Mouse (Mus musculus) embryonic fibroblast, embryonic 13.5 days (primary cell): ENCODE results near the gene Mospd3. TPM values are rescaled to one million over a fixed set of nuclear protein-coding genes. Genes with fewer than 3 reads are reported as not detected.

Experiments used
- H3K27ac ChIP-seq: 2 replicates; pipeline ENCODE4 v1.5.1; 2012; ENCODE audit warnings: low read length, control low read depth, inconsistent platforms; ENCODE audit not compliant: insufficient read depth
- H3K4me1 ChIP-seq: 2 replicates; pipeline ENCODE4 v1.6.1; 2011; ENCODE audit warnings: low read length; ENCODE audit not compliant: control insufficient read depth, insufficient read depth
- H3K4me3 ChIP-seq: 2 replicates; pipeline ENCODE4 v1.5.1; 2011; ENCODE audit warnings: mild to moderate bottlenecking, control low read depth, low read length; ENCODE audit not compliant: insufficient read depth
- CTCF ChIP-seq: IDR thresholded peaks from 2 replicates; pipeline ENCODE4 v1.5.1; 2011; ENCODE audit warnings: mild to moderate bottlenecking, control low read depth, low read length, moderate library complexity, borderline replicate concordance; ENCODE audit not compliant: insufficient read depth
- POLR2A ChIP-seq: IDR thresholded peaks from 2 replicates; pipeline ENCODE4 v1.6.1; 2011; ENCODE audit warnings: low read depth, mild to moderate bottlenecking, control low read depth, low read length, moderate library complexity
- polyA plus RNA-seq: library from polyadenylated mRNA; stranded (reverse); fragments of >200 nt; gene quantifications from 2 replicates; pipeline ENCODE4 v1.2.4, GENCODE M21; 2011; ENCODE audit warnings: low read depth; ENCODE audit not compliant: missing spikeins, insufficient read length

Mospd3 gene
- polyA plus RNA-seq, 1 experiment: 41.3 TPM

GRCm38 (mm10) chr5:137584976-137585375 is 15.9 kb downstream of the Mospd3 start:
- TF ChIP-seq POLR2A (no peak), CTCF (0 out of 2 replicates have a peak, but pooled peaks have one; percentile 6)
- no peak overlapping the region for H3K27ac ChIP-seq
- H3K4me1 ChIP-seq: no peaks in the 10 kb centered on the region
- no peak overlapping the region for H3K4me3 ChIP-seq

- H3K4me3 ChIP-seq: no peak overlapping the region
- no peaks in the 10 kb centered on the region for H3K4me1 ChIP-seq
- TF ChIP-seq POLR2A (peak; percentile 37), CTCF (no peak)
- H3K27ac ChIP-seq: no peak overlapping the region
Observed at GRCm38 (mm10) chr5:137583670-137584169, 17.1 kb downstream of the Mospd3 start.

- Histone ChIP-seq H3K4me1 (no peaks in the 10 kb centered on the region), H3K27ac (no peak overlapping the region), H3K4me3 (no peak overlapping the region)
- no peak for TF ChIP-seq POLR2A
- no peak for TF ChIP-seq CTCF
Observed at GRCm38 (mm10) chr5:137582702-137583101, 18.2 kb downstream of the Mospd3 start.

- no peak for TF ChIP-seq POLR2A
- TF ChIP-seq CTCF: no peak
- no peaks in the 10 kb centered on the region for H3K4me1 ChIP-seq
- H3K4me3 ChIP-seq: no peak overlapping the region
- no peak overlapping the region for H3K27ac ChIP-seq
Observed at GRCm38 (mm10) chr5:137580246-137580645, 20.6 kb downstream of the Mospd3 start.

- no peaks in the 10 kb centered on the region for H3K4me1 ChIP-seq
- H3K4me3 ChIP-seq: no peak overlapping the region
- no peak overlapping the region for H3K27ac ChIP-seq
- TF ChIP-seq POLR2A: no peak
- TF ChIP-seq CTCF: no peak
Observed at GRCm38 (mm10) chr5:137574470-137574901, 26.4 kb downstream of the Mospd3 start.

GRCm38 (mm10) chr5:137570691-137571586 is 29.9 kb downstream of the Mospd3 start:
- no peak for TF ChIP-seq CTCF
- no peak for TF ChIP-seq POLR2A
- H3K4me3 ChIP-seq: no peak overlapping the region
- no peak overlapping the region for H3K27ac ChIP-seq
- no peaks in the 10 kb centered on the region for H3K4me1 ChIP-seq

GRCm38 (mm10) chr5:137570181-137570580 is 30.7 kb downstream of the Mospd3 start:
- no peak overlapping the region for H3K27ac ChIP-seq
- H3K4me3 ChIP-seq: no peak overlapping the region
- no peaks in the 10 kb centered on the region for H3K4me1 ChIP-seq
- TF ChIP-seq CTCF: no peak

- Histone ChIP-seq H3K4me1 (no peaks in the 10 kb centered on the region), H3K4me3 (no peak within 1 kb of the TSS), H3K27ac (no peak within 1 kb of the TSS)
- TF ChIP-seq POLR2A (no peak), CTCF (no peak)
Observed at GRCm38 (mm10) chr5:137569665-137570064, 31.2 kb downstream of the Mospd3 start, which contains the start of gene Tfr2. Gene Tfr2 (plus strand): TSS chr5:137569840.

GRCm38 (mm10) chr5:137569031-137569430 is 31.8 kb downstream of the Mospd3 start:
- H3K27ac ChIP-seq: no peak overlapping the region
- TF ChIP-seq POLR2A (no peak), CTCF (no peak)
- no peaks in the 10 kb centered on the region for H3K4me1 ChIP-seq
- no peak overlapping the region for H3K4me3 ChIP-seq

GRCm38 (mm10) chr5:137568223-137568798 is 32.5 kb downstream of the Mospd3 start:
- no peak for TF ChIP-seq POLR2A
- TF ChIP-seq CTCF: no peak
- Histone ChIP-seq H3K4me1 (no peaks in the 10 kb centered on the region), H3K4me3 (no peak overlapping the region), H3K27ac (no peak overlapping the region)
